Mouse (Mus musculus) left cerebral cortex, postnatal 4 days (tissue): ENCODE results near the gene Arf3. TPM values are rescaled to one million over a fixed set of nuclear protein-coding genes. Genes with fewer than 3 reads are reported as not detected.

Source experiments
- DNase-seq: peaks from one replicate; pipeline ENCODE4 v3.0.0-alpha.2; 2022
- intact Hi-C: fragments of 180-260 bp; cut with DNase I; formaldehyde crosslinking; loops from one replicate; pipeline ENCODE4 v1.15.1; 2025
- total RNA-seq, 2 experiments: library from RNA; stranded (reverse); gene quantifications; 2 replicates each; pipeline ENCODE4 v1.2.3; 2021

Gene Arf3
- total RNA-seq, 2 experiments from 2014 or later: 318 to 348 TPM

- DNase-seq: peak; percentile 43
- intact Hi-C loops: no loop called here
Measured at GRCm38 (mm10) chr15:98727443-98728321, 35.3 kb downstream of the Arf3 start, which contains the start of gene Fkbp11. TSS of gene Fkbp11 (minus strand) at chr15:98728198.

DNA sequence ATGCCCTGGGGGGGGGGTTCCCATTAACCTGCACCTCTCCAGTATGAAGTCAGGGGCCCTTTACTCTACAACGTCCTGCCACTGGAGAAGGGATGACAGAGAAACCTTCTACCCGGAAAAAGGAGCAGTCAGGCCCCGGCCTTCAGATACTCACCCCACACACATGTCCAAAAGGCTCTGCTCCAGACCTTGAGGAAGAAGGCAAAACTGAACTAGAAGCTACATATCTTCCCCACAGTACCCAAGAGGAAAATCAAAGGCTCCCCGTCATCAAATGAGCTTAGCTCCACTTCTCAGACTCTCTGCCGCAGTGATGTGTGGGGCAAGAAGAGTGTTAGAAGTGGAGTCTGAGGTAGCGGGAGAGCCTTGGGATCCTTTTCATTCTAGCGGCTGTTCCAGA lies 36.3 kb downstream of the Arf3 start:
- intact Hi-C loops: no loop called here
- no peak for DNase-seq

DNA sequence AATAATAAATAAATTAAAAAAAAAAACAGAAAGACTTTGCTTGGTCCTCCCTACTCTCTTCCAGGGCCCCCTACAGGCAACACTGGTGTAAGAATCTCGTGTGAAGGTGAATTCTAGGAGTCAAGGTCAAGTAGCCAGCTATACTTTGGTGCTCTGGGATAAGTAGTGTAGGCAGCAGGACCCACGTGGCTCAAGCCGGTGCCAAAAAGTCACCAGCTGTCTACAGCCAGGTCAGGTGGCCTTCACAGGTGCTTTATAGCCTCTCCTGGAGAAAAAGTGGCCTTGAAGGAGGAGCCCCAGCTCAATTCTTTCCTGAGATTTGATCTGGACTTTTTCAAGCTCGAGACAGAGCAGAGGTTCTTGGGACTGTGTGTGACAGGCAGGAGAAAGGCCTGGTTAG lies 36.9 kb downstream of the Arf3 start:
- intact Hi-C loops: no loop called here

DNA sequence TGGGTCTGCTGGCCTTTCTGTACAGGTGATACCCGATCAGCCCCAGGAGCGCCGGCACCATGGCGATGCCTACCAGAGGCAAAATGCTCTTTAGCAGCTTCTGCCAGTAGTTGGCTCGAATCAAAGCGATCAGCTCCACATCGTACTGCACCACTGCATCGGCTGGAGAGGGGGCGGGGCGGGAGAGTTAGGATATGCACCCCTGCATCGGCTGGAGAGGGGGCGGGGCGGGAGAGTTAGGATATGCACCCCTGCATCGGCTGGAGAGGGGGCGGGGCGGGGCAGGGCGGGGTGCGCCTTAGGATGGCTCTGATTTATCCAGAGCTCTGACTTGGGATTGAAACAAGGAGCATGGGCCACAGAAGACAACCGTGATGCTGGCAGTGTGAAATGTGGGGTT lies 38.6 kb downstream of the Arf3 start:
- no peak for DNase-seq
- intact Hi-C loops: no loop called here

More for the DNA sequence above, 36.9 kb downstream of the Arf3 start:
- no peak for DNase-seq

- intact Hi-C loops: no loop called here
Measured at GRCm38 (mm10) chr15:98722854-98723253, 40.2 kb downstream of the Arf3 start.

GRCm38 (mm10) chr15:98722191-98722590 lies 40.8 kb downstream of the Arf3 start:
- intact Hi-C loops: no loop called here
- no peak for DNase-seq

More at GRCm38 (mm10) chr15:98722854-98723253, 40.2 kb downstream of the Arf3 start:
- no peak for DNase-seq

GRCm38 (mm10) chr15:98717301-98717700 lies 45.7 kb downstream of the Arf3 start:
- intact Hi-C loops: no loop called here
- DNase-seq: no peak

- DNase-seq: peak; percentile 57
- intact Hi-C loops: no loop called here
Measured at GRCm38 (mm10) chr15:98714230-98714652, 48.8 kb downstream of the Arf3 start.

GRCm38 (mm10) chr15:98710442-98710841 lies 52.6 kb downstream of the Arf3 start:
- intact Hi-C loops: no loop called here
- DNase-seq: peak; percentile 84

DNA sequence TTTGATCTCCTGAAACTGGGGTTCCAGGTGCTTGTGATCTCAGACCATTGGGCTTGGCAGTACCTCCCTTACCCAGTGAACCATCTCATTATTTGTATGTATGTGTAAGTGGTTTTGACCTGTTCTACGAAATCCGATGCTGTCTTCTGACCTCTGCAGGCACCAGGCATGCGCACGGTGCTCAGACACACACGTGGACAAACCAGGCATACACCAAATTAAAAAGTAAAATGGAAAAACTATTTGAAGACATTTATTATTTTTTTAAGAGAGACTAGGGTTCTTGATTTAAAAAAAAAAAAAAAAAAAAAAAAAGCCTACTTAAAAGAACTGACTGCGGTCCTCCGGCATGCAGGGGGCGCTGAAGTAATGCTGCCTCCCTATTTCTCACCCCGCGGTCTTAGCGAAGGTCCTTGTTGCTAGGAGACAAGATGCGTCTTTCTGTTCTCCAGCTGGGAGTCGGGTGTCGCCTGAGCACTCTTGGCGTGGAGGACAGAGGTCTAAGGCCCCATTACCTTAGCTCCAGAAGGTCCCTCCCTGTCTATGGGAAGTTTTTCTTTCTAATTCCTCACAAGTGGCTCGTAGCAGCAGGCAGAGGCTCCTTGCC lies 55.1 kb downstream of the Arf3 start, which contains the start of gene Ccdc65:
Ccdc65 (plus strand) TSS at position 442 of the 607 bp plus-strand sequence.
- DNase-seq: peak; percentile 85
- intact Hi-C loops: no loop called here

DNA sequence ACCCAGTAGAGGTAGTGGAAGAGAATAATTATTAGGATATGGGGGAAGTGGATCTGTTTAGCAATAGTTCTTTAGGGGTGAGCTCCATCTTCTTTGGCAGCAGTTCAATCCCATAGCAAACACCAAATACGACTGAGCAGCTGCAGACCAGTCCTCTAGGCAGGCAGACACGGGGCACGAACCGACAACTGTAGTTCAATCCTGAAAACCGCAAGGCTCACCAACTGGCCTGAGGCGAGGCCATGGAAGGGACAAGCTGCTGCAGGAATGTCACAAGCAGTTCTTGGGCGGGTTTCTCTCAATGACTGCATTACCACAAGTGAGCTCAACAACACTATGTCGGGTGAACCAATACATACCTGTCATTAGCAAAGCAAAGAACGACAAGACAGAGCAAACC lies 58.7 kb downstream of the Arf3 start:
- intact Hi-C loops: no loop called here
- no peak for DNase-seq

GRCm38 (mm10) chr15:98699190-98700105 lies 63.6 kb downstream of the Arf3 start:
- intact Hi-C loops: loop anchor here (5.0 kb wide), 1 partner anchor 37 kb away; the partner anchor contains the start of gene Ddx23
- peak; percentile 86 for DNase-seq

- DNase-seq: no peak
- intact Hi-C loops: loop anchor here (5.0 kb wide), 1 partner anchor 34 kb away; the partner anchor contains the start of gene Ddx23
Measured at GRCm38 (mm10) chr15:98696216-98696615, 66.8 kb downstream of the Arf3 start.

GRCm38 (mm10) chr15:98695726-98696125 lies 67.3 kb downstream of the Arf3 start:
- intact Hi-C loops: loop anchor here (5.0 kb wide), 1 partner anchor 33 kb away; the partner anchor contains the start of gene Ddx23

GRCm38 (mm10) chr15:98692171-98692715 lies 70.8 kb downstream of the Arf3 start:
- intact Hi-C loops: no loop called here
- DNase-seq: no peak

More at GRCm38 (mm10) chr15:98695726-98696125, 67.3 kb downstream of the Arf3 start:
- no peak for DNase-seq

- no peak for DNase-seq
- intact Hi-C loops: no loop called here
Measured at GRCm38 (mm10) chr15:98691486-98692147, 71.4 kb downstream of the Arf3 start.

GRCm38 (mm10) chr15:98689682-98690081 lies 73.3 kb downstream of the Arf3 start:
- DNase-seq: no peak
- intact Hi-C loops: no loop called here
